Mouse (Mus musculus): ENCODE results near the gene Hbs1l.

DNA sequence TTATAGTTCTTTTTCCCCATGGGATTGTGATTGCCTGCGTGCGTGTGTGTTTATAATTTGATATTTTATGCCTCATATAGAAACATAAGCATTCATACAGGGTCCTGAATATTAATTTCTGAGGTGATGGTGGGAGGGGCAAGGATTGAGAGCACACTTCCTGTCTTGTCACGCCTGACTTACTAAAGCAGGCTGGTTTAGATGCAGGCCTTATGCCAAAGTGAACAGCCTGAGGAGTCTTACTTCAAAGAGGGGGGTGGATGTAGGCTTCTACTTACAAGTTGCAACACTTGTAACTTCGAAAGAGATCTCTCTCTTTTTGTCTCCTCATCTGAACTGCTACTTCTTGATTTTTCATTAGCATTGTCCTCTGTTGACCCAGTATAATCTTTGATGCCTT lies 18.0 kb downstream of the Hbs1l start:
- no peak for TF ChIP-seq CTCF (IDR thresholded peaks at IDR 0.05; ENCODE audit: borderline replicate concordance, insufficient read depth, low read length)
- TF ChIP-seq POLR2A (IDR thresholded peaks at IDR 0.05; ENCODE audit: low read depth, low read length) = no peak
